Mouse (Mus musculus) forelimb bud, embryonic 11.5 days (tissue): ENCODE data around the gene Kctd13.

ENCODE experiments used
- DNase-seq: peaks from one replicate; pipeline ENCODE4 v3.0.0-alpha.2; 2012; ENCODE audit warnings: low read depth, low spot score

Kctd13 gene

GRCm38 (mm10) chr7:126941801-126942200 lies 13.1 kb downstream of the Kctd13 start:
- DNase-seq = no peak

- DNase-seq = peak; percentile 23
Observed at GRCm38 (mm10) chr7:126946530-126946929, 17.9 kb downstream of the Kctd13 start.

GRCm38 (mm10) chr7:126948626-126949025 lies 19.9 kb downstream of the Kctd13 start:
- DNase-seq = no peak

GRCm38 (mm10) chr7:126949403-126949792 lies 20.7 kb downstream of the Kctd13 start, which contains the start of gene Asphd1:
Gene Asphd1 (minus strand): TSS chr7:126949582.
- no peak for DNase-seq

GRCm38 (mm10) chr7:126949793-126950646 lies 21.3 kb downstream of the Kctd13 start, which contains the start of gene Sez6l2:
Gene Sez6l2 (plus strand): TSS chr7:126950563.
- peak; percentile 89 for DNase-seq

GRCm38 (mm10) chr7:126950647-126951615 lies 22.3 kb downstream of the Kctd13 start:
- no peak for DNase-seq

GRCm38 (mm10) chr7:126951741-126952140 lies 23.1 kb downstream of the Kctd13 start:
- no peak for DNase-seq

GRCm38 (mm10) chr7:126952646-126953045 lies 24.0 kb downstream of the Kctd13 start:
- DNase-seq = no peak

- no peak for DNase-seq
Observed at GRCm38 (mm10) chr7:126955125-126955524, 26.4 kb downstream of the Kctd13 start.

GRCm38 (mm10) chr7:126959780-126960179 lies 31.1 kb downstream of the Kctd13 start:
- no peak for DNase-seq

GRCm38 (mm10) chr7:126961095-126961494 lies 32.4 kb downstream of the Kctd13 start:
- DNase-seq = no peak

GRCm38 (mm10) chr7:126961965-126962364 lies 33.3 kb downstream of the Kctd13 start:
- DNase-seq = no peak

- peak; percentile 13 for DNase-seq
Observed at GRCm38 (mm10) chr7:126963548-126964286, 35.0 kb downstream of the Kctd13 start.

GRCm38 (mm10) chr7:126965568-126965967 lies 36.9 kb downstream of the Kctd13 start:
- no peak for DNase-seq

GRCm38 (mm10) chr7:126967361-126967760 lies 38.7 kb downstream of the Kctd13 start:
- DNase-seq = no peak

GRCm38 (mm10) chr7:126975493-126975892 lies 46.8 kb downstream of the Kctd13 start:
- DNase-seq = no peak

GRCm38 (mm10) chr7:126975893-126975949 lies 47.0 kb downstream of the Kctd13 start, which contains the start of gene Cdipt:
Gene Cdipt (plus strand): TSS chr7:126975914.
- DNase-seq = no peak

- peak; percentile 96 for DNase-seq
Observed at GRCm38 (mm10) chr7:126975950-126976866, 47.5 kb downstream of the Kctd13 start, which contains the start of gene Cdiptos. Gene Cdiptos (minus strand): TSS chr7:126976098.

- no peak for DNase-seq
Observed at GRCm38 (mm10) chr7:126976878-126977459, 48.3 kb downstream of the Kctd13 start.

- no peak for DNase-seq
Observed at GRCm38 (mm10) chr7:126978841-126979240, 50.2 kb downstream of the Kctd13 start.
